Mouse (Mus musculus): ENCODE data around the gene Glis2. TPM values are rescaled to one million over a fixed set of nuclear protein-coding genes. Genes with fewer than 3 reads are reported as not detected.

Glis2 gene
- polyA plus RNA-seq, 1 experiment from 2014 or later = 31.0 TPM

Other genes starting within 250 kb of the Glis2 start
- 1.2 and 1.4 TPM in 2 replicates for gene Adcy9, start 174.2 kb upstream of the Glis2 start, polyA plus RNA-seq (2014; fragmentation: Nextera tagmentation; extraction: Ambion mirVana)
- 10.5 and 13.8 TPM in 2 replicates for gene Srl, start 52.9 kb upstream of the Glis2 start, polyA plus RNA-seq (2014; fragmentation: Nextera tagmentation; extraction: Ambion mirVana)
- gene Tfap4, start 34.9 kb upstream of the Glis2 start, polyA plus RNA-seq (2014; fragmentation: Nextera tagmentation; extraction: Ambion mirVana) = 24.9 and 25.7 TPM in 2 replicates
- gene Pam16, start 30.3 kb downstream of the Glis2 start, polyA plus RNA-seq (2014; fragmentation: Nextera tagmentation; extraction: Ambion mirVana) = 84.7 and 85.5 TPM in 2 replicates
- 17.5 and 20.4 TPM in 2 replicates for gene Vasn, start 45.2 kb downstream of the Glis2 start, polyA plus RNA-seq (2014; fragmentation: Nextera tagmentation; extraction: Ambion mirVana)
- gene Dnaja3, start 45.3 kb downstream of the Glis2 start, polyA plus RNA-seq (2014; fragmentation: Nextera tagmentation; extraction: Ambion mirVana) = 57.8 and 61.6 TPM in 2 replicates
- 15.0 and 16.6 TPM in 2 replicates for gene Coro7, start 85.1 kb downstream of the Glis2 start, polyA plus RNA-seq (2014; fragmentation: Nextera tagmentation; extraction: Ambion mirVana)
- gene Nmral1, start 124.6 kb downstream of the Glis2 start, polyA plus RNA-seq (2014; fragmentation: Nextera tagmentation; extraction: Ambion mirVana) = 69.7 and 70.6 TPM in 2 replicates
- 96.9 and 105 TPM in 2 replicates for gene Hmox2, start 131.6 kb downstream of the Glis2 start, polyA plus RNA-seq (2014; fragmentation: Nextera tagmentation; extraction: Ambion mirVana)
- 83.6 and 87.0 TPM in 2 replicates for gene Cdip1, start 195.6 kb downstream of the Glis2 start, polyA plus RNA-seq (2014; fragmentation: Nextera tagmentation; extraction: Ambion mirVana)
- 1.3 and 1.5 TPM in 2 replicates for gene 4930562C15Rik, start 240.7 kb downstream of the Glis2 start, polyA plus RNA-seq (2014; fragmentation: Nextera tagmentation; extraction: Ambion mirVana)

Data from stomach, embryonic 14.5 days (tissue).